Mouse (Mus musculus) liver, embryonic 11.5 days (tissue): ENCODE results near the gene Klhl21. TPM values are rescaled to one million over a fixed set of nuclear protein-coding genes. Genes with fewer than 3 reads are reported as not detected.
A peak's percentile ranks its signal among the peaks of the same experiment; 100 is the strongest.
"Not testable (repeated sequence)": the region's sequence is repeated elsewhere in the genome, so short reads cannot be mapped to it uniquely, and the experiment has no call there.

Experiments
- ATAC-seq: fragments of 200-750 bp; cut with Nextera tagmentation; replicated peaks from 2 replicates; pipeline ENCODE4 v1.8.0; 2017; ENCODE audit warnings: moderate number of reproducible peaks, mild to moderate bottlenecking, moderate TSS enrichment, moderate library complexity; ENCODE audit not compliant: low FRiP score
- DNase-seq: peaks from one replicate; pipeline ENCODE4 v3.0.0-alpha.2; 2017; ENCODE audit warnings: low spot score
- H3K27ac ChIP-seq: fragments of 300-500 bp; sonication (generic); 2 replicates; pipeline ENCODE4 v1.5.1; 2014; ENCODE audit warnings: mild to moderate bottlenecking, low read depth, low read length, control low read depth
- H3K27me3 ChIP-seq: fragments of 300-500 bp; sonication (generic); replicated peaks from 2 replicates; pipeline ENCODE4 v1.6.1; 2014; ENCODE audit warnings: low read length, mixed read lengths; ENCODE audit not compliant: control insufficient read depth, insufficient read depth
- H3K36me3 ChIP-seq: fragments of 300-500 bp; sonication (generic); 2 replicates; pipeline ENCODE4 v1.6.1; 2014; ENCODE audit warnings: mild to moderate bottlenecking, low read length, moderate library complexity, mixed read lengths; ENCODE audit not compliant: control insufficient read depth, insufficient read depth
- H3K4me1 ChIP-seq: fragments of 300-500 bp; sonication (generic); replicated peaks from 2 replicates; pipeline ENCODE4 v1.6.1; 2014; ENCODE audit warnings: low read length, mixed read lengths; ENCODE audit not compliant: control insufficient read depth, insufficient read depth
- H3K4me2 ChIP-seq: fragments of 300-500 bp; sonication (generic); 2 replicates; pipeline ENCODE4 v1.6.1; 2014; ENCODE audit warnings: mild to moderate bottlenecking, control low read depth, moderate library complexity
- H3K4me3 ChIP-seq: fragments of 300-500 bp; sonication (generic); 2 replicates; pipeline ENCODE4 v1.5.1; 2014; ENCODE audit warnings: low read depth, low read length, control low read depth
- H3K9ac ChIP-seq: fragments of 300-500 bp; sonication (generic); 2 replicates; pipeline ENCODE4 v1.6.1; 2014; ENCODE audit warnings: low read depth, low read length, control low read depth
- H3K9me3 ChIP-seq: fragments of 300-500 bp; sonication (generic); 2 replicates; pipeline ENCODE4 v1.6.1; 2016; ENCODE audit warnings: low read length, inconsistent platforms, mixed read lengths; ENCODE audit not compliant: control insufficient read depth
- WGBS: fragments of 180-500 bp; shearing (Covaris S2); extraction: QIAGEN DNeasy Blood & Tissue Kit; methylation state at CpG from one replicate; pipeline ENCODE4 v1.1.7; 2014; 5-methylcytosine and 5-hydroxymethylcytosine counted together
- polyA plus RNA-seq: library from polyadenylated mRNA; unstranded; fragments of >200 nt; fragmentation: Nextera tagmentation; extraction: Ambion mirVana; gene quantifications from 2 replicates; pipeline ENCODE4 v1.2.1, GENCODE M21; 2014

Klhl21 gene
- polyA plus RNA-seq, 1 experiment from 2014 or later, result 9.4 TPM

- H3K4me2 ChIP-seq, ATAC-seq, H3K9me3 ChIP-seq, H3K4me1 ChIP-seq, H3K36me3 ChIP-seq, H3K27ac ChIP-seq, H3K9ac ChIP-seq, H3K27me3 ChIP-seq, DNase-seq, H3K4me3 ChIP-seq: not testable (repeated sequence)
- 81% methylated on average over 6 of the region's 6 CpGs for WGBS
Observed at GRCm38 (mm10) chr4:152036464-152036863, 27.9 kb downstream of the Klhl21 start.

GRCm38 (mm10) chr4:152038225-152038984 is 29.8 kb downstream of the Klhl21 start, which contains the start of gene Tas1r1:
Gene Tas1r1, minus strand, starts transcription at chr4:152038568.
- peak within 1 kb of the TSS; percentile 80 for H3K4me2 ChIP-seq
- H3K27ac ChIP-seq, result peak within 1 kb of the TSS; percentile 67
- no peaks in the 10 kb centered on the region for H3K27me3 ChIP-seq
- peaks cover 23% of the 10 kb centered on the region for H3K36me3 ChIP-seq
- H3K4me3 ChIP-seq, result peak within 1 kb of the TSS; percentile 100
- no peaks in the 10 kb centered on the region for H3K9me3 ChIP-seq
- peaks cover 4% of the 10 kb centered on the region for H3K4me1 ChIP-seq
- DNase-seq, result no peak
- H3K9ac ChIP-seq, result peak within 1 kb of the TSS; percentile 96
- no peak for ATAC-seq
- 44% methylated on average over 10 of the region's 10 CpGs for WGBS

- no peaks in the 10 kb centered on the region for H3K27me3 ChIP-seq
- ATAC-seq (peak; percentile 84), DNase-seq (peak; percentile 94)
- H3K4me2 ChIP-seq, result peak within 1 kb of the TSS; percentile 80
- peak within 1 kb of the TSS; percentile 100 for H3K4me3 ChIP-seq
- under 1% methylated on average over 67 of the region's 86 CpGs for WGBS
- H3K27ac ChIP-seq, result peak within 1 kb of the TSS; percentile 67
- no peaks in the 10 kb centered on the region for H3K9me3 ChIP-seq
- H3K9ac ChIP-seq, result peak within 1 kb of the TSS; percentile 96
- H3K4me1 ChIP-seq, result peaks cover 4% of the 10 kb centered on the region
- H3K36me3 ChIP-seq, result peaks cover 30% of the 10 kb centered on the region
Observed at GRCm38 (mm10) chr4:152038985-152039830, 30.6 kb downstream of the Klhl21 start, which contains the start of gene Nol9. Gene Nol9, plus strand, starts transcription at chr4:152039321.

- 2% methylated on average over 25 of the region's 25 CpGs for WGBS
- ATAC-seq, result peak; percentile 8
Observed at GRCm38 (mm10) chr4:152039831-152040310, 31.3 kb downstream of the Klhl21 start.

GRCm38 (mm10) chr4:152041924-152042641 is 33.5 kb downstream of the Klhl21 start:
- ATAC-seq, result no peak

More at GRCm38 (mm10) chr4:152039831-152040310, 31.3 kb downstream of the Klhl21 start:
- H3K27me3 ChIP-seq, result no peaks in the 10 kb centered on the region
- H3K9me3 ChIP-seq, result no peaks in the 10 kb centered on the region
- peak overlapping the region; percentile 96 for H3K9ac ChIP-seq
- DNase-seq, result no peak
- peak overlapping the region; percentile 67 for H3K27ac ChIP-seq
- H3K4me3 ChIP-seq, result peak overlapping the region; percentile 100
- H3K4me2 ChIP-seq, result peak overlapping the region; percentile 80
- peaks cover 4% of the 10 kb centered on the region for H3K4me1 ChIP-seq
- peaks cover 37% of the 10 kb centered on the region for H3K36me3 ChIP-seq

GRCm38 (mm10) chr4:152043171-152043570 is 34.6 kb downstream of the Klhl21 start:
- peaks cover 61% of the 10 kb centered on the region for H3K36me3 ChIP-seq
- no peak overlapping the region for H3K4me2 ChIP-seq
- DNase-seq (no peak), ATAC-seq (no peak)
- H3K9me3 ChIP-seq, result no peaks in the 10 kb centered on the region
- no peak overlapping the region for H3K9ac ChIP-seq
- H3K27ac ChIP-seq, result no peak overlapping the region
- no peaks in the 10 kb centered on the region for H3K27me3 ChIP-seq
- H3K4me3 ChIP-seq, result no peak overlapping the region
- peaks cover 4% of the 10 kb centered on the region for H3K4me1 ChIP-seq
- WGBS, result 87% methylated on average over 3 of the region's 3 CpGs

More at GRCm38 (mm10) chr4:152041924-152042641, 33.5 kb downstream of the Klhl21 start:
- no peak for DNase-seq
- Histone ChIP-seq H3K36me3 (peaks cover 53% of the 10 kb centered on the region), H3K4me3 (no peak overlapping the region), H3K9ac (no peak overlapping the region), H3K9me3 (no peaks in the 10 kb centered on the region), H3K27me3 (no peaks in the 10 kb centered on the region), H3K4me2 (no peak overlapping the region), H3K4me1 (peaks cover 4% of the 10 kb centered on the region), H3K27ac (no peak overlapping the region)
- WGBS, result 94% methylated on average over 22 of the region's 22 CpGs

- Histone ChIP-seq H3K9me3 (no peaks in the 10 kb centered on the region), H3K9ac (no peak overlapping the region), H3K27me3 (no peaks in the 10 kb centered on the region), H3K4me1 (peaks cover 4% of the 10 kb centered on the region; the same call in 1 of the 2 replicates), H3K36me3 (peaks cover 70% of the 10 kb centered on the region), H3K27ac (no peak overlapping the region), H3K4me2 (no peak overlapping the region), H3K4me3 (no peak overlapping the region)
- WGBS, result 85% methylated on average over 6 of the region's 6 CpGs
- ATAC-seq (no peak), DNase-seq (no peak)
Observed at GRCm38 (mm10) chr4:152044609-152045008, 36.0 kb downstream of the Klhl21 start.
